Mouse (Mus musculus): ENCODE data around the gene Maats1.

The Maats1 gene

GRCm38 (mm10) chr16:38375182-38375581 lies 33.2 kb upstream of the Maats1 start:
- no peaks in the 10 kb centered on the region for H3K27me3 ChIP-seq (ENCODE audit: control insufficient read depth, insufficient read depth, low read length, poor library complexity, severe bottlenecking)
- no peak for DNase-seq (ENCODE audit: low read depth, low spot score)
- H3K36me3 ChIP-seq (ENCODE audit: control insufficient read depth, insufficient read depth, low read length, poor library complexity, severe bottlenecking) = no peaks in the 10 kb centered on the region

GRCm38 (mm10) chr16:38374379-38375140 lies 32.6 kb upstream of the Maats1 start:
- Histone ChIP-seq H3K27me3 (ENCODE audit: control insufficient read depth, insufficient read depth, low read length, poor library complexity, severe bottlenecking) (no peaks in the 10 kb centered on the region), H3K36me3 (ENCODE audit: control insufficient read depth, insufficient read depth, low read length, poor library complexity, severe bottlenecking) (no peaks in the 10 kb centered on the region)
- DNase-seq (ENCODE audit: low read depth, low spot score) = peak; percentile 36

DNA sequence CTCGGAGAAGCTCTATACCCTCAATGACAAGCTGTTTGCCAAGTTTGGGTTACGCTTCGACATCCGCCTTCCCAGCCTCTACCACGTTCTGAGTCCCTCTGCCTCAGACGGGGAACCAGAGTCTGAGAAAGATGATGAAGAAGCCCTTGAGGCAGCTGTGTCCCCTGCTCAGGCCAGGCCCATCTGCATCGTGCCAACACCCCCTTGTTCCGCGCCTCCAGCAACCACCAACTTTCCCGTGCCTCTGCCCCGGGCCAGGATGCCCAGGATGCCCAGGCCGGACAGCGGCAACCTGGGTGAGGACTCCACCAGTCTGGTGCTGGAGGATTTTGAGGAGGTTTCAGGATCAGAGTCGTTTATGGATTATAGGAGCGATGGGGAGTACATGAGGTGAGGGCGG lies 32.0 kb upstream of the Maats1 start:
- DNase-seq (ENCODE audit: low read depth, low spot score) = no peak
- Histone ChIP-seq H3K36me3 (ENCODE audit: control insufficient read depth, insufficient read depth, low read length, poor library complexity, severe bottlenecking) (no peaks in the 10 kb centered on the region), H3K27me3 (ENCODE audit: control insufficient read depth, insufficient read depth, low read length, poor library complexity, severe bottlenecking) (no peaks in the 10 kb centered on the region)

- Histone ChIP-seq H3K27me3 (ENCODE audit: control insufficient read depth, insufficient read depth, low read length, poor library complexity, severe bottlenecking) (no peaks in the 10 kb centered on the region), H3K36me3 (ENCODE audit: control insufficient read depth, insufficient read depth, low read length, poor library complexity, severe bottlenecking) (no peaks in the 10 kb centered on the region)
- no peak for DNase-seq (ENCODE audit: low read depth, low spot score)
Measured at GRCm38 (mm10) chr16:38373439-38373838, 31.5 kb upstream of the Maats1 start.

GRCm38 (mm10) chr16:38372876-38373275 lies 30.9 kb upstream of the Maats1 start:
- no peak for DNase-seq (ENCODE audit: low read depth, low spot score)
- H3K27me3 ChIP-seq (ENCODE audit: control insufficient read depth, insufficient read depth, low read length, poor library complexity, severe bottlenecking) = no peaks in the 10 kb centered on the region
- no peaks in the 10 kb centered on the region for H3K36me3 ChIP-seq (ENCODE audit: control insufficient read depth, insufficient read depth, low read length, poor library complexity, severe bottlenecking)

- DNase-seq (ENCODE audit: low read depth, low spot score) = no peak
Measured at GRCm38 (mm10) chr16:38371705-38372296, 29.9 kb upstream of the Maats1 start.

GRCm38 (mm10) chr16:38370633-38371374 lies 28.9 kb upstream of the Maats1 start:
- DNase-seq (ENCODE audit: low read depth, low spot score) = no peak
- H3K36me3 ChIP-seq (ENCODE audit: control insufficient read depth, insufficient read depth, low read length, poor library complexity, severe bottlenecking) = no peaks in the 10 kb centered on the region
- H3K27me3 ChIP-seq (ENCODE audit: control insufficient read depth, insufficient read depth, low read length, poor library complexity, severe bottlenecking) = no peaks in the 10 kb centered on the region

More at GRCm38 (mm10) chr16:38371705-38372296, 29.9 kb upstream of the Maats1 start:
- no peaks in the 10 kb centered on the region for H3K27me3 ChIP-seq (ENCODE audit: control insufficient read depth, insufficient read depth, low read length, poor library complexity, severe bottlenecking)
- H3K36me3 ChIP-seq (ENCODE audit: control insufficient read depth, insufficient read depth, low read length, poor library complexity, severe bottlenecking) = no peaks in the 10 kb centered on the region

DNA sequence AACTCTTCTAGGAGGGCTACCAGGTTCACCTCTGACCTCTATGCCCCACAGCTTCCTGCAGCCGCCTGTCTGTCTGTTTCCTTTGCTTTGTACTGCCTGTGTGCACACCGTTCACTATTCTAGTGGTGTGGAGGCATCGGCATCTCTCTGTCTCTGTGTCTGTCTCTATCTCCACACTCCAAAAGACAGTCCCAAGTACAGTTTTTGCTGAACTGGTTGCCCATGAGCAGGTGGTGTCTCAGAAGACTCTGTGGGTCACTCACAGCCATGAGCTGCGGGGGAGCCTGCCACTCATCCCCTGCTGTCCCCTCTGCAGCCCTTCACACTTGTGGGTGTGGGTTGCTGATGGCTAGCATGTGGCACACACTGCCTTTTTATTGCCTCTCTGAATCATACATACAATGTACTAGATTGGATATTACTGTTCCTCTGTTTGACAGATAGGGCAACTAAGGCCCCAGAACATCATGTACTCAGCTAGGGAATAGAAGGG lies 28.1 kb upstream of the Maats1 start:
- no peak for DNase-seq (ENCODE audit: low read depth, low spot score)
- Histone ChIP-seq H3K36me3 (ENCODE audit: control insufficient read depth, insufficient read depth, low read length, poor library complexity, severe bottlenecking) (no peaks in the 10 kb centered on the region), H3K27me3 (ENCODE audit: control insufficient read depth, insufficient read depth, low read length, poor library complexity, severe bottlenecking) (no peaks in the 10 kb centered on the region)

DNA sequence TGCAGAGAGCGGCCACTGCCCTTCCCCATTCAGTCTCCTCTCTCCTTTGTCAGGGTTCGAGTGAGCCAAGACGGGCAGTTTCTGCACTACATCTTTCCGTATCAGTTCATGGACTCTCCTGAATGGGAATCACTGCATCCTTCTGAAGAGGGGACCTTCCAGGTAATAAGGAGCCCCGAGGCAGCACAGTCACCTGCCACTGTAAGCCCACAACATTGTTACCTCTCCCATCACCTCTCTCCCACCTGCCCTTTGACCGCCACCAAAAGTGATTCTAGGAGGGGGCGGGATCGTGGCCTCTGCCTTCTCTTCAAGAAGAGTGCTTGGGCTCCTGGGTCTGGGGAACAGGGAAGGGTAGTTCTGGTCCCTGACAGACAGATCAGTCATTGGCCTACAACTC lies 27.5 kb upstream of the Maats1 start:
- H3K27me3 ChIP-seq (ENCODE audit: control insufficient read depth, insufficient read depth, low read length, poor library complexity, severe bottlenecking) = no peaks in the 10 kb centered on the region
- H3K36me3 ChIP-seq (ENCODE audit: control insufficient read depth, insufficient read depth, low read length, poor library complexity, severe bottlenecking) = no peaks in the 10 kb centered on the region
- no peak for DNase-seq (ENCODE audit: low read depth, low spot score)

- Histone ChIP-seq H3K36me3 (ENCODE audit: control insufficient read depth, insufficient read depth, low read length, poor library complexity, severe bottlenecking) (no peaks in the 10 kb centered on the region), H3K27me3 (ENCODE audit: control insufficient read depth, insufficient read depth, low read length, poor library complexity, severe bottlenecking) (no peaks in the 10 kb centered on the region)
- no peak for DNase-seq (ENCODE audit: low read depth, low spot score)
Measured at GRCm38 (mm10) chr16:38369000-38369399, 27.1 kb upstream of the Maats1 start.

DNA sequence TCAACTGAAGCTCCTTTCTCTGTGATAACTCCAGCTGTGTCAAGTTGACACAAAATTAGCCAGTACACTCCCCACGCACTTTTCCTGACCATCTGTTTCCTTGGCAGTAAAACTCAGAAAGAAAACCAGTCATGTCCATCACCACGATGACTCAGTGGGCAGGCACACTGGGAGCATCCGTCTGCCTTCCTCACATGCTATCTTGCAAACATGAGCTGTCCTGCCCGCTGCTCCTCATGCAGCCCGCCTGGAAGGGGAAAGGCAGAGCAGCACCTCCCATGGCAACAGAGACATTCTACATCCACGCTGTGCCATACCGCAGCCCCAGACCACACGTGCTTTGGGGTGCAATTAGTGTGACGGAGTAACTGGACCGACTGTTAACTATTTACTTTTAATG lies 26.4 kb upstream of the Maats1 start:
- no peak for DNase-seq (ENCODE audit: low read depth, low spot score)
- H3K36me3 ChIP-seq (ENCODE audit: control insufficient read depth, insufficient read depth, low read length, poor library complexity, severe bottlenecking) = no peaks in the 10 kb centered on the region
- H3K27me3 ChIP-seq (ENCODE audit: control insufficient read depth, insufficient read depth, low read length, poor library complexity, severe bottlenecking) = no peaks in the 10 kb centered on the region

GRCm38 (mm10) chr16:38366231-38366630 lies 24.3 kb upstream of the Maats1 start:
- no peaks in the 10 kb centered on the region for H3K27me3 ChIP-seq (ENCODE audit: control insufficient read depth, insufficient read depth, low read length, poor library complexity, severe bottlenecking)
- no peaks in the 10 kb centered on the region for H3K36me3 ChIP-seq (ENCODE audit: control insufficient read depth, insufficient read depth, low read length, poor library complexity, severe bottlenecking)
- DNase-seq (ENCODE audit: low read depth, low spot score) = no peak

- no peaks in the 10 kb centered on the region for H3K36me3 ChIP-seq (ENCODE audit: control insufficient read depth, insufficient read depth, low read length, poor library complexity, severe bottlenecking)
- DNase-seq (ENCODE audit: low read depth, low spot score) = no peak
- H3K27me3 ChIP-seq (ENCODE audit: control insufficient read depth, insufficient read depth, low read length, poor library complexity, severe bottlenecking) = no peaks in the 10 kb centered on the region
Measured at GRCm38 (mm10) chr16:38365390-38365789, 23.4 kb upstream of the Maats1 start.

DNA sequence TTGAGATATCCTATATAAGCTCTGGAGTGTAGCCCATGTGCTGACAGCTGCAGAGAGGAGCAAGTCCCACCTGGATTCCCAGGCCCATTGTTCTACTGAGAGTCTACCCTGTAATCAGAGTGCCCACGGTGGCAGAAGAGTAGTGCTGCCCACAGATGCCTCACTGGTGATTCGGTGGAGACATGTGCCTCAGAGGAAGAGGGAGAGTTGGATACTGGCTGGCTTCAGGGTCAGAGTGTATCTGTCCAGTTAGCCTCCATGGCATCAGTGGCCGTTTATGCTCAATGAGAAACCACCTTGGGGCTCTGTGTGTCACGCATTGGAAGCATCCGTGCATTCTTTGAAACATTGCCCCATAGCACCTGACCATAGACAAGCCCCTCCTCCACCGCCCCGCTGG lies 21.7 kb upstream of the Maats1 start:
- Histone ChIP-seq H3K36me3 (ENCODE audit: control insufficient read depth, insufficient read depth, low read length, poor library complexity, severe bottlenecking) (no peaks in the 10 kb centered on the region), H3K27me3 (ENCODE audit: control insufficient read depth, insufficient read depth, low read length, poor library complexity, severe bottlenecking) (no peaks in the 10 kb centered on the region)
- DNase-seq (ENCODE audit: low read depth, low spot score) = no peak

DNA sequence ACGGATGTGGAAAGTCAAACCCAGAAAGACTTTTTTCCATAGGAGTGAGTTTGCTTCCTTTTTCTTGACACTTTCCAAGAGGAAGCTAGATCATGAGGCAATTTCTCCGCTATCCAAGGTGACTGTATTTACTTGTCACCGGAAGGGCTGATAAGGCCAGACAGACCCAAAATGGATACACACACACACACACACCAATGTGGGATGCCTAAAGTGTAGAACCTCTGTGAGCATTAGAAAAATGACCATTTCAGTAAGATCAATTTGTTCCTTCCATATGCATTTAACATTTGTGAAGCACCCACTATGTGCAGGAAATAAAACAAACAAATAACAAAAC lies 21.3 kb upstream of the Maats1 start:
- Histone ChIP-seq H3K36me3 (ENCODE audit: control insufficient read depth, insufficient read depth, low read length, poor library complexity, severe bottlenecking) (no peaks in the 10 kb centered on the region), H3K27me3 (ENCODE audit: control insufficient read depth, insufficient read depth, low read length, poor library complexity, severe bottlenecking) (no peaks in the 10 kb centered on the region)
- DNase-seq (ENCODE audit: low read depth, low spot score) = no peak

Measured in splenic B cell, adult 2 months (primary cell).